Mouse (Mus musculus) CH12.LX (cell line): ENCODE measurements around the gene Ube2q1. TPM values are rescaled to one million over a fixed set of nuclear protein-coding genes. Genes with fewer than 3 reads are reported as not detected.

Experiments
- DNase-seq: peaks from one replicate; pipeline ENCODE4 v3.0.0-alpha.2; 2013; ENCODE audit errors: extremely low read depth
- H3K27ac ChIP-seq: 2 replicates; pipeline ENCODE4 v1.5.1; 2012; ENCODE audit warnings: low read depth, mild to moderate bottlenecking, control low read depth, moderate library complexity; ENCODE audit not compliant: insufficient read depth
- H3K27me3 ChIP-seq: replicated peaks from 2 replicates; pipeline ENCODE3; 2012; ENCODE audit warnings: inconsistent platforms
- H3K36me3 ChIP-seq, 2 experiments: replicated peaks in 1 of 2; 2 replicates each; pipeline versions ENCODE3 to v1.6.1; 2012; ENCODE audit warnings: inconsistent platforms in 1 of 2, low read length in 1 of 2, mild to moderate bottlenecking in 1 of 2, mixed read lengths in 1 of 2, moderate library complexity in 1 of 2; ENCODE audit not compliant: control insufficient read depth in 1 of 2, insufficient read depth in 1 of 2
- H3K4me1 ChIP-seq, 2 experiments: 2 replicates each; pipeline ENCODE4 v1.6.1; 2012; ENCODE audit warnings: inconsistent platforms in 1 of 2, moderate library complexity in 1 of 2; ENCODE audit not compliant: insufficient read depth in 2 of 2, control insufficient read depth in 1 of 2
- H3K4me2 ChIP-seq: 2 replicates; pipeline ENCODE4 v1.6.1; 2012; ENCODE audit warnings: low read depth, mild to moderate bottlenecking, control low read depth; ENCODE audit not compliant: poor library complexity, insufficient read depth, severe bottlenecking
- H3K4me3 ChIP-seq, 3 experiments: fragments of 150-350 bp in 1 of 3; sonication (generic) in 1 of 3; replicated peaks in 1 of 3; 2 replicates each; pipeline versions ENCODE3 to v1.5.1; 2011 to 2012; ENCODE audit warnings: low read depth in 2 of 3, low read length in 2 of 3, mild to moderate bottlenecking in 2 of 3, moderate library complexity in 2 of 3, control low read depth in 1 of 3, improper control_type of control experiment in 1 of 3, inconsistent platforms in 1 of 3, mixed read lengths in 1 of 3; ENCODE audit not compliant: poor library complexity in 1 of 3
- H3K79me2 ChIP-seq: replicated peaks from 2 replicates; pipeline ENCODE4 v1.6.1; 2012; ENCODE audit warnings: mild to moderate bottlenecking, moderate library complexity; ENCODE audit not compliant: control insufficient read depth, poor library complexity, insufficient read depth, severe bottlenecking; ENCODE audit errors: extremely low read depth
- H3K9ac ChIP-seq: 2 replicates; pipeline ENCODE4 v1.6.1; 2012; ENCODE audit warnings: low read depth, mild to moderate bottlenecking, control low read depth, moderate library complexity; ENCODE audit not compliant: insufficient read depth
- H3K9me3 ChIP-seq: replicated peaks from 2 replicates; pipeline ENCODE3; 2012; ENCODE audit warnings: low read length, inconsistent platforms, mixed read lengths
- BHLHE40 ChIP-seq: IDR thresholded peaks from 2 replicates; pipeline ENCODE4 v1.6.1; 2011; ENCODE audit warnings: mild to moderate bottlenecking, low read depth, low read length, improper control_type of control experiment
- CHD1 ChIP-seq: IDR thresholded peaks from 2 replicates; pipeline ENCODE4 v1.6.1; 2012; ENCODE audit warnings: low read depth, low read length, improper control_type of control experiment, inconsistent platforms
- CHD2 ChIP-seq: IDR thresholded peaks from 2 replicates; pipeline ENCODE4 v1.6.1; 2011; ENCODE audit warnings: low read length, improper control_type of control experiment
- CTCF ChIP-seq, 2 experiments: IDR thresholded peaks in 1 of 2; conservative IDR thresholded peaks in 1 of 2; 2 replicates each; pipeline ENCODE4 v1.5.1; 2011 to 2012; ENCODE audit warnings: low read depth in 2 of 2, low read length in 2 of 2, improper control_type of control experiment in 1 of 2, inconsistent platforms in 1 of 2, mild to moderate bottlenecking in 1 of 2, moderate library complexity in 1 of 2
- E2F4 ChIP-seq: IDR thresholded peaks from 2 replicates; pipeline ENCODE4 v1.6.1; 2011; ENCODE audit warnings: low read depth, low read length, improper control_type of control experiment; ENCODE audit not compliant: insufficient replicate concordance
- ELF1 ChIP-seq: IDR thresholded peaks from 2 replicates; pipeline ENCODE4 v1.6.1; 2014; ENCODE audit warnings: low read depth, mild to moderate bottlenecking, inconsistent platforms, low read length, improper control_type of control experiment
- EP300 ChIP-seq: IDR thresholded peaks from 2 replicates; pipeline ENCODE4 v1.6.1; 2011; ENCODE audit warnings: low read length, improper control_type of control experiment
- ETS1 ChIP-seq: conservative IDR thresholded peaks from 2 replicates; pipeline ENCODE4 v1.6.1; 2012; ENCODE audit warnings: low read depth, mild to moderate bottlenecking, inconsistent platforms, low read length, improper control_type of control experiment, moderate library complexity
- GABPA ChIP-seq: IDR thresholded peaks from 2 replicates; pipeline ENCODE4 v1.6.1; 2012; ENCODE audit warnings: low read depth, low read length, improper control_type of control experiment, inconsistent platforms; ENCODE audit not compliant: insufficient replicate concordance
- HCFC1 ChIP-seq: IDR thresholded peaks from 2 replicates; pipeline ENCODE4 v1.6.1; 2012; ENCODE audit warnings: low read depth, mild to moderate bottlenecking, inconsistent platforms, low read length, improper control_type of control experiment
- IRF4 ChIP-seq: IDR thresholded peaks from 2 replicates; pipeline ENCODE4 v1.6.1; 2014; ENCODE audit warnings: low read depth, mild to moderate bottlenecking, inconsistent platforms, low read length, improper control_type of control experiment
- JUN ChIP-seq: IDR thresholded peaks from 2 replicates; pipeline ENCODE4 v1.6.1; 2011; ENCODE audit warnings: low read depth, mild to moderate bottlenecking, low read length, improper control_type of control experiment, moderate library complexity; ENCODE audit not compliant: insufficient read depth
- JUND ChIP-seq: conservative IDR thresholded peaks from 2 replicates; pipeline ENCODE4 v1.6.1; 2011; ENCODE audit warnings: low read depth, low read length, improper control_type of control experiment
- KAT2A ChIP-seq: IDR thresholded peaks from 2 replicates; pipeline ENCODE4 v1.6.1; 2012; ENCODE audit warnings: low read length, improper control_type of control experiment, inconsistent platforms; ENCODE audit not compliant: insufficient replicate concordance
- MAFK ChIP-seq: IDR thresholded peaks from 2 replicates; pipeline ENCODE4 v1.6.1; 2011; ENCODE audit warnings: low read length, improper control_type of control experiment; ENCODE audit not compliant: insufficient replicate concordance
- MAX ChIP-seq: IDR thresholded peaks from 2 replicates; pipeline ENCODE4 v1.6.1; 2011; ENCODE audit warnings: low read length, improper control_type of control experiment
- MAZ ChIP-seq: IDR thresholded peaks from 2 replicates; pipeline ENCODE4 v1.6.1; 2012; ENCODE audit warnings: low read depth, mild to moderate bottlenecking, inconsistent platforms, low read length, improper control_type of control experiment, moderate library complexity
- MEF2A ChIP-seq: IDR thresholded peaks from 2 replicates; pipeline ENCODE4 v1.6.1; 2014; ENCODE audit warnings: low read depth, mild to moderate bottlenecking, inconsistent platforms, low read length, improper control_type of control experiment, borderline replicate concordance
- MXI1 ChIP-seq: IDR thresholded peaks from 2 replicates; pipeline ENCODE4 v1.6.1; 2011; ENCODE audit warnings: mild to moderate bottlenecking, low read depth, low read length, improper control_type of control experiment
- MYC ChIP-seq: IDR thresholded peaks from 2 replicates; pipeline ENCODE4 v1.6.1; 2011; ENCODE audit warnings: low read depth, mild to moderate bottlenecking, improper control_type of control experiment, low read length
- NELFE ChIP-seq: IDR thresholded peaks from 2 replicates; pipeline ENCODE4 v1.6.1; 2011; ENCODE audit warnings: low read depth, low read length, improper control_type of control experiment
- NRF1 ChIP-seq: IDR thresholded peaks from 2 replicates; pipeline ENCODE4 v1.6.1; 2014; ENCODE audit warnings: low read depth, mild to moderate bottlenecking, inconsistent platforms, low read length, improper control_type of control experiment, moderate library complexity
- PAX5 ChIP-seq: IDR thresholded peaks from 2 replicates; pipeline ENCODE4 v1.6.1; 2012; ENCODE audit warnings: low read length, inconsistent platforms, mixed read lengths
- POLR2A ChIP-seq: IDR thresholded peaks from 2 replicates; pipeline ENCODE4 v1.6.1; 2011; ENCODE audit warnings: low read depth, mild to moderate bottlenecking, improper control_type of control experiment, low read length
- POLR2AphosphoS2 ChIP-seq: IDR thresholded peaks from 2 replicates; pipeline ENCODE4 v1.6.1; 2011; ENCODE audit warnings: low read depth, low read length, improper control_type of control experiment
- RAD21 ChIP-seq: IDR thresholded peaks from 2 replicates; pipeline ENCODE4 v1.6.1; 2011; ENCODE audit warnings: low read depth, mild to moderate bottlenecking, low read length, improper control_type of control experiment, moderate library complexity
- RCOR1 ChIP-seq: conservative IDR thresholded peaks from 2 replicates; pipeline ENCODE4 v1.6.1; 2012; ENCODE audit warnings: low read depth, mild to moderate bottlenecking, inconsistent platforms, low read length, improper control_type of control experiment
- SIN3A ChIP-seq: IDR thresholded peaks from 2 replicates; pipeline ENCODE4 v1.6.1; 2012; ENCODE audit warnings: low read length, improper control_type of control experiment, inconsistent platforms
- SMC3 ChIP-seq: IDR thresholded peaks from 2 replicates; pipeline ENCODE4 v1.6.1; 2011; ENCODE audit warnings: low read depth, low read length, improper control_type of control experiment
- TBP ChIP-seq: conservative IDR thresholded peaks from 2 replicates; pipeline ENCODE4 v1.6.1; 2011; ENCODE audit warnings: low read depth, low read length, improper control_type of control experiment
- TCF12 ChIP-seq: IDR thresholded peaks from 2 replicates; pipeline ENCODE4 v1.6.1; 2014; ENCODE audit warnings: low read depth, mild to moderate bottlenecking, inconsistent platforms, low read length, improper control_type of control experiment
- UBTF ChIP-seq: IDR thresholded peaks from 2 replicates; pipeline ENCODE4 v1.6.1; 2012; ENCODE audit warnings: low read depth, mild to moderate bottlenecking, inconsistent platforms, low read length, improper control_type of control experiment, moderate library complexity
- USF1 ChIP-seq: IDR thresholded peaks from 2 replicates; pipeline ENCODE4 v1.6.1; 2014; ENCODE audit warnings: low read depth, mild to moderate bottlenecking, inconsistent platforms, low read length, improper control_type of control experiment
- USF2 ChIP-seq: conservative IDR thresholded peaks from 2 replicates; pipeline ENCODE4 v1.6.1; 2011; ENCODE audit warnings: low read depth, low read length, improper control_type of control experiment
- ZC3H11A ChIP-seq: IDR thresholded peaks from 2 replicates; pipeline ENCODE4 v1.6.1; 2012; ENCODE audit warnings: low read depth, mild to moderate bottlenecking, inconsistent platforms, low read length, improper control_type of control experiment
- ZKSCAN1 ChIP-seq: IDR thresholded peaks from 2 replicates; pipeline ENCODE4 v1.6.1; 2012; ENCODE audit warnings: low read depth, inconsistent platforms, low read length, improper control_type of control experiment, borderline replicate concordance
- ZMIZ1 ChIP-seq: IDR thresholded peaks from 2 replicates; pipeline ENCODE4 v1.6.1; 2012; ENCODE audit warnings: low read depth, mild to moderate bottlenecking, inconsistent platforms, low read length, improper control_type of control experiment
- ZNF384 ChIP-seq: IDR thresholded peaks from 2 replicates; pipeline ENCODE4 v1.6.1; 2012; ENCODE audit warnings: low read depth, low read length, improper control_type of control experiment, inconsistent platforms
- dilution Hi-C: fragments of 300-500 bp; cut with MboI; formaldehyde crosslinking; loops from 2 replicates; pipeline ENCODE4 v1.14.3; 2020; ENCODE audit warnings: low sequenced_read_pairs; ENCODE audit not compliant: extremely low pct_unique_long_range_greater_than_20kb, extremely low pct_ligation_motif_present
- in situ Hi-C: fragments of 300-500 bp; cut with MboI; formaldehyde crosslinking; loops from 3 replicates; pipeline ENCODE4 v1.14.3; 2019; ENCODE audit warnings: low sequenced_read_pairs, low pct_ligation_motif_present, low pct_unique_long_range_greater_than_20kb, mixed read lengths
- polyA plus RNA-seq: library from polyadenylated mRNA; unstranded; fragments of >175 nt; gene quantifications from 2 replicates; pipeline ENCODE4 v1.2.1, GENCODE M21; 2012; ENCODE audit warnings: low read depth; ENCODE audit not compliant: insufficient read length
- total RNA-seq, 2 experiments: library from RNA; depleted of rRNA; stranded (reverse); fragments of 300-350 nt in 1 of 2; fragments of >200 nt in 1 of 2; gene quantifications; 2 replicates each; pipeline ENCODE4 v1.2.3; 2012 to 2014

Gene Ube2q1
- total RNA-seq (2012; rRNA removed) (35.4 and 44.5 TPM in 2 replicates), total RNA-seq (2014; rRNA removed) (59.4 and 61.7 TPM in 2 replicates), polyA plus RNA-seq (88.8 and 99.1 TPM in 2 replicates)

DNA sequence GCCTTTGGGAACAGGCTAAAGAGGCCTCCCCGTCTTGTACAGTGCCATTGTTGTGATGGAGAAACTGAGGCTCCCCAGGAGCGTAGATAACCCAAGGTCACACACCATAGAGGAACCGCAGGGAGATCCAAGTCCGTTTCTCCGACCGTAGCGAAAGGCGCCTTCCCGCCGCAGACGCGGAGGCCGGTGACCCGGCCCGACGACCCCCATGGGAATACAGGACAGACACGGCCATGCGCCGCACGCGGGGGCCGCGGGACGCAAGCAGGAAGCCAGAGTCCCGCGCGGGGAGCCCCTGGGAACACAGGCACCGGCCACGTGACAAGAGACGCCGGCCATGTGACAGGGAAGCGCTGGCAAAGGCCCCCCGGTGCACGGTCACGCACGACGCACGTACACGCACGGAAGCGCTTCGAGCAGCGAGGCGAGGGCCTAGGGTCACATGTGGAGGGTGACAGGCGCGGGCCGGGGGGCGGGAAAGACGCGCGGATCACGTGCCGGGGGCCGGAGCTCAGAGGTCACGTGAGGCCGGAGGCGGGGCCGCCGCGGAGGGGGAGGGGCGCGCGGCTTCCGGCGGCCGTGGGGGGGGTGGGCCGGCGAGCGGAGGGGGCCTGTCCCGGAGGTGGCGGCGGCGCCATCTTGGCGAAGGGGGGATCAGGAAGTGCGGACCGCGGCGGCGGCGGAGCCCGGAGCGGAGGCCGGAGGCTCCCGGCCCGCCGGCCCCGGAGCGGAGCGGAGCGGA, at the start of gene Ube2q1:
Ube2q1 (plus strand) TSS at position 649 of the 742 bp plus-strand sequence.
- Histone ChIP-seq H3K4me2 (peak within 1 kb of the TSS; percentile 86), H3K27ac (peak within 1 kb of the TSS; percentile 81), H3K9ac (peak within 1 kb of the TSS; percentile 99), H3K27me3 (no peaks in the 10 kb centered on the region), H3K4me1 (peaks cover 15 to 49% of the 10 kb centered on the region in 2 experiments; a peak in 3 of 4 replicates), H3K9me3 (no peaks in the 10 kb centered on the region), H3K4me3 (peak within 1 kb of the TSS; percentile 90 to 99 (median 90)), H3K36me3 (peaks cover 18 to 56% of the 10 kb centered on the region in 2 experiments), H3K79me2 (peaks cover 27% of the 10 kb centered on the region)
- peak; percentile 54; the same call in 1 of the 2 replicates for TF ChIP-seq NELFE
- no peak for TF ChIP-seq MAFK
- no peak for TF ChIP-seq POLR2AphosphoS2
- TF ChIP-seq CHD2: peak; percentile 50; the same call in 1 of the 2 replicates
- peak; percentile 99 for TF ChIP-seq BHLHE40
- TF ChIP-seq MXI1: peak; percentile 84
- no peak for TF ChIP-seq ZC3H11A
- no peak; the same call in none of the 2 replicates for TF ChIP-seq MEF2A
- no peak for TF ChIP-seq CHD1
- no peak for TF ChIP-seq KAT2A
- TF ChIP-seq JUN: no peak
- TF ChIP-seq UBTF: no peak
- no peak for TF ChIP-seq RAD21
- TF ChIP-seq TBP: no peak
- peak; percentile 74 for TF ChIP-seq HCFC1
- peak; percentile 90 for TF ChIP-seq USF2
- no peak for TF ChIP-seq RCOR1
- TF ChIP-seq ELF1: peak; percentile 89
- TF ChIP-seq MYC: peak; percentile 70; the same call in 1 of the 2 replicates
- no peak for TF ChIP-seq ZMIZ1
- TF ChIP-seq NRF1: peak; percentile 63
- peak; percentile 43 for TF ChIP-seq TCF12
- TF ChIP-seq USF1: peak; percentile 93
- TF ChIP-seq ETS1: peak; percentile 76
- TF ChIP-seq E2F4: no peak
- TF ChIP-seq SMC3: no peak
- peak; percentile 35 for TF ChIP-seq SIN3A
- TF ChIP-seq ZNF384: no peak
- TF ChIP-seq GABPA: no peak
- TF ChIP-seq ZKSCAN1: no peak
- peak; percentile 76 for TF ChIP-seq POLR2A
- peak; percentile 69; the same call in 1 of the 2 replicates for TF ChIP-seq MAZ
- TF ChIP-seq IRF4: no peak
- no peak for TF ChIP-seq CTCF (conservative IDR thresholded peaks at IDR 0.05 in 1 of 2, IDR thresholded peaks at IDR 0.05 in 1 of 2; ENCODE audit: low read depth in 2 of 2, low read length in 2 of 2)
- TF ChIP-seq PAX5: no peak
- peak; percentile 98 for TF ChIP-seq MAX
- TF ChIP-seq JUND: no peak
- TF ChIP-seq EP300: no peak
- dilution Hi-C loops: no loop called here
- peak; percentile 91 for DNase-seq
- in situ Hi-C loops: loop anchor here (25.0 kb wide), 1 partner anchor 436 kb away; the partner anchor contains the start of genes Adam15 and Efna4
